Mouse (Mus musculus) gastrocnemius, postnatal 14 days (tissue): ENCODE measurements around the gene Grhl1. TPM values are rescaled to one million over a fixed set of nuclear protein-coding genes. Genes with fewer than 3 reads are reported as not detected.

ENCODE experiments used
- total RNA-seq, 2 experiments: library from RNA; stranded (reverse); gene quantifications; 2 replicates each; pipeline ENCODE4 v1.2.3; 2021

Grhl1 gene
- total RNA-seq, 2 experiments from 2014 or later = 0.16 to 0.22 TPM

Other genes starting within 250 kb of the Grhl1 start
- 1 to 10 TPM; 6.4 to 6.9 TPM for gene Taf1b, start 73.9 kb upstream of the Grhl1 start, total RNA-seq
- gene Klf11, start 79.0 kb downstream of the Grhl1 start, total RNA-seq = 1 to 10 TPM; 4.4 to 6.1 TPM
- 1 to 10 TPM; 6.8 to 7.5 TPM for gene Cys1, start 109.5 kb downstream of the Grhl1 start, total RNA-seq
- 1 to 10 TPM; 8.1 to 8.6 TPM for gene Rrm2, start 136.0 kb downstream of the Grhl1 start, total RNA-seq